Mouse (Mus musculus): ENCODE results near the gene Wasf2. TPM values are rescaled to one million over a fixed set of nuclear protein-coding genes. Genes with fewer than 3 reads are reported as not detected.

The Wasf2 gene
- total RNA-seq (2021) = 10 to 100 TPM; 21.5 to 30.3 TPM

DNA sequence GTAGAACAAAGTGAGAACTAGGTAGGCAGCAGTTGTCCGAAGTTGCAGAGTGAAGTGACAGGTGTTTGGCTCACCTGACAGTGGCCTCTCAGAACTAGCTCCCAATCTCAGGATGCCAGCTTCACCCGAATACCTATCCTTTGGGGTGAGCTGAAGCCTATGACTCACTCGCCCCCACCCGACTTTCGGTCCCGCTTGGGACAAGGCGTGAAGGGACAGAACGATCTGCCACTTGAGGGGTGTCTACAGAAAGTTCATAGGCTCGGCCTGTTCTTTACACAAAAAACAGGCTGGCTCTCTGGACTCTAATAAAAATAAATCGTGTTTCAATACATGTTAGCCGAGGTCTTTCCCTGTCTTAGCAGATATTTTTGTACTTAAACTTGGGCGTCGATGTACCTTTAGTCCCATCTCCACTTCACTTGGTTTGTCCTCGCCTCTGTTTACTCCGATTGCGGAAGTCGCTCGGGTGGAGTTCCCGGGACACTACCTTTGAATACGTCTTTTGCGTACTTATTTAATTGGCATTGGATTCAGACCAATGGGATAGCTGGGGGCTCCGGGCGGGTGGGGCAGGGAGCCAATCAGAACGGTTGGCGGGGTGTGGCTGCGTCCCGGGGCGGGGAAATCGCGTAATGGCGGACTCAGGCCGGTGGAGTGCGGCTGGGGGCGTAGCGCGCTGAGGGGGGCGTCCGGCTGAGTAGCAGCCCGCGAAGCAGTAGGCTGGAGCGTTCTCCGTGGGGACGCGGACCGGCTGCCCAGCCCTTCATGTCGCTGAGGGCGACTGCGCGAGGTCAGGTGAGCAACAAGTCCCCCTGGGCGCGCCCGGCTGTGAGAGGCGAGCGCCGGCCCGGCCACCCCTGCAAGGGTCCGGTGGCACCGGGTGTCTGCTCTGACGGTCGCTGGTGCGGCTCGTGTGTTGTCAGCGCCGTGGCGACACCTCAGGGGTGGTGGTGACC lies at the start of gene Wasf2:
Wasf2 (plus strand) TSS at position 575 of the 959 bp plus-strand sequence.
- intact Hi-C loops (cut with DNase I) = loop anchor here (5.0 kb wide), 3 partner anchors 47 to 118 kb away; partner anchors contain the start of gene Ahdc1

DNA sequence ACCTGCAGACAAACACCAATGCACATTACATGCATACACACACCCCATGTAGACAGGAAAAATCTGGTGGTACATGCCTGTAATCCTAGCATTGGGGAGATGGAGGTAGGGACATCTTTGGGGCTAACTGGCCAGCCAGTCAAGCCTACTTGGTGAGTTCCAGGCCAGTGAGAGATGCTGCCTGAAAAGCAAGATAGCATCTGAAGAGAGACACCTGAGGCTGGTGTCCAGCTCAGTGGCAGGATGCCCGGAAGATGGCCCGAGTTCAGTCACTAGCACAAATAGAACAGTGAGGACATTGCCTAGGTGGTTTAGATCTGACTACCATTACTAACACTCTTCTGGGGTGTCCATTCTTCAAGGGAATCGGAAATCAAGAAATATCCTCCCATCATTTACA lies 49.4 kb upstream of the Wasf2 start:
- intact Hi-C loops (cut with DNase I) = no loop called here
- no peak for DNase-seq (ENCODE audit: low spot score in 2 of 2)

More for the DNA sequence above, at the start of gene Wasf2:
- DNase-seq (ENCODE audit: low spot score in 2 of 2) = peak; percentile 84 to 90

DNA sequence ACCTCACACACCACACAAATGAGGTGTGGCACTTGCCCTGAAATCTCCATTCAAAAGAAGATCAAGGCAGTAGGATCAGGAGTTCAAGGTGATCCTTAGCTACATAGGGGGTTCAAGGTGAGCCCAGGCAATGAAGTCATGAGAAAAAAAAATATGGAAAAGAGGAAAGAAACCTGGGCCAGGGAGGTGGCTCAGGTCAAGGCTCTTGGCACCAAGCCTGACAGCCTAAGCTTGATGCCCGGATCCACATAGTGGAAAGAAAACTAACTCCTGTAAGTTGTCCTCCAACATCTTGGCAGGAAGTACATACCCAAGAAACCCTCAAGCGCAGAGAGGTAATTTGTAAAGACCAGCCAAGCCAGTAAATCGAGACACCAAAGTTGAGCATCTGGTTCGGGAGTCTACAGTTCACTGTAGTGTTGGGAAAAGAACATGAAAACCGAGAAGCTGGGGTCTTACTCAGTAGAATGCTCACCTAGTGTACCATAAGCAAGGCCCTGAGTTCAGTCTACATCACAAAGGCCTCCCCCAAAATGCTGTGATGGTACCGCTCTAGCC lies 48.0 kb upstream of the Wasf2 start:
- no peak for DNase-seq (ENCODE audit: low spot score in 2 of 2)
- intact Hi-C loops (cut with DNase I) = no loop called here

DNA sequence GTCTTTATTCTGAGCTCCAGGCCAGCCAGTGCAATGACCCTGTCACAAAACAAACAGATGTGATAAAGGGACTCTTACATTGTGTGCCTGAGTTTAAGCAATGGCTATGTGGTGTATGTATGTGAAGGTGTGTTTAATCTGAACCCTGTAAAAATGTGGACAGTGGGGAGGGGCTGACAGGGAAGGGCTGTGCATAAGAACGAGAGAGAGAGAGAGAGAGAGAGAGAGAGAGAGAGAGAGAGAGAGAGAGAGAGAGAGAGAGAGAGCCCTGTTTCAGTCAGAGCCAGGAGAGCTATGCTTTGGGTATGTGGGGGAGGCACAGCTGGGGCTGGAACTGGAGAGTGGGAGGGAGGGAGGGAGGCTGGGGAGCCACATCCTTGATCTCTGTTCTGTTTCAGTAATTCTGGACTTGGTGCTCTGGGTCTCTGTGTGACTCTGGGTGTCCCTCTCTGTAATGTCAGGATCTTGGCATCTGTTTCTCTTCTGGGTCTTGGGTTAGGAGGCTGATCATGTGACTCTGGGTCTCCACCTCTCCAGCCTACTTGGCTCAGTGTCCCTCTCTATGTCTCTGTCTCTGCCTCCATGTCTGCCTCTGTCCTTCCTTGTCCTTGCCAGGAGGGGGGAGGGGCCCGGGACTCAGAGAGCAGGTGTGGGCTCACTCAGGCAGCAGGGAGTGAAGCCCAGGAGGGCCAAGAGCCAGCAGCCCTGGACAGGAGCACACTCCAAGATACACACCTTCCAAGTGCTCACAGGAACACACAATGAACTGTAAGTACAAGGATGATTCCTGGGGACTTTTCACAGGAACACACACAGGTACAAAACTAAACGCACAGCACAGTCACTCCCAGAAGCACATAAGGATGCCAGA lies 46.1 kb upstream of the Wasf2 start:
- intact Hi-C loops (cut with DNase I) = no loop called here
- DNase-seq (ENCODE audit: low spot score in 2 of 2) = peak; percentile 58 to 60

DNA sequence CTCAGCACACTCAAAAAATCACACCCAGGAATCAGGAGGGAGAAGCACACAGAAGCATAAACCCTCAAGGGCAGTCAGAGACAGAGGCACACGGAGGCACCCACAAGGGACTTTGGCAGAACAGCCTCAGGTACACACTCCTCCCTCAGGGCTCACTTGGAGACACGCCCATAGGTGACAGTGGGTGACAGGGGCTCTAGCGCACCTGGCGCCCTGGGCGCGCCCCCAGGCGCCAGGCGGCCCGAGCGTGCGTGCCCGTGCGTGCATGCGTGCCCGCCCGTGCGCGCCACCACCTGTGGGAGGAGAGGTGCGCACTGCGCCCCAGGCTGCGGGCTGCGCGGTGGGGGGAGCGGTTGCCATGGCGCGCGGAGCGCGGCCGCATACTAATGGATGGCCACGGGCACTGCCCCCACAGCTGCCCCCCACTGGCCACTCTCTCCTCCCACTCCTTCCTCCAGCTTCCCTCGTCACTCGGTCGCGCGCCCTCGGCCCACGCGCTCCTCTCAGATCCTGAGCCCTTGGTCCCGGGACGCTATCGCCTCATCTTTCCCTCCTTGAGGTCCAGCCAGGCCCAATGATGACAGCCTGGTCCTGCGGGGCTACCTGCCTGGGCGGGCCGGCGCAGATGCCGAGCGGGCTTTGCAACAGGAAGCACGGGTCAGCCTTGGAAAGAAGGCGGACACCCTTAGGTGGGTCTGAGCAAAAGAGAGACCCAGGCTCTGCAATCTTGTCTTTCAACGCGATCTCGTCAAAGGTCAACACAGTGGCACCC lies 45.1 kb upstream of the Wasf2 start:
- DNase-seq (ENCODE audit: low spot score in 2 of 2) = peak; percentile 70 to 76
- intact Hi-C loops (cut with DNase I) = no loop called here

DNA sequence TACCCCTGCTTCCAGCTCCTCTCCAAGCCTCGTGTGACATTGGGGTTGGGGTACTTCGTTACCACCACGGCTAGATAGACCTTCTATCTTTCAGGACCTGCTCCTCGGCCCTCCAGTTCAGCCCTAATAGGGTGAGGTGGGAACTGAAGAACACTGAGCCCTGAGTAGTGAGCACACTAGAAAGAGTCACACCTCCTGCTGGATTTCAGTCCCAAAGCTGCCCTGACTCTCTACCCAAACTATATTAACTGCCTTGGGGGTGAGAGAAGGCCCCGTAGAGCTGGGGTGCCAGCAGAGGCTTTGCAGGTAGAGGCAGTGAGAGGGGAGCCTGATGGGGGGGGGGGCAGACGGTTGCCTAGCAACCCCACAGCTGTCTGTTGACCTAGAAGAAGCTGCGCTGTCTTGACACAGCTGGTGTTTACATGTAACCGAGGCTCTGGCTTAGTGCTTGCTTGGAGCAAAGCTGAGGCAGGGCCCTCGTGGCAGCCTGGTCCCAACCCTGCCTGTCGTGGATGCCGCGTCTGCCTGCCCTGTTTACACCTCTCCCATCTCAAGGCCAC lies 44.4 kb upstream of the Wasf2 start:
- no peak for DNase-seq (ENCODE audit: low spot score in 2 of 2)
- intact Hi-C loops (cut with DNase I) = no loop called here

DNA sequence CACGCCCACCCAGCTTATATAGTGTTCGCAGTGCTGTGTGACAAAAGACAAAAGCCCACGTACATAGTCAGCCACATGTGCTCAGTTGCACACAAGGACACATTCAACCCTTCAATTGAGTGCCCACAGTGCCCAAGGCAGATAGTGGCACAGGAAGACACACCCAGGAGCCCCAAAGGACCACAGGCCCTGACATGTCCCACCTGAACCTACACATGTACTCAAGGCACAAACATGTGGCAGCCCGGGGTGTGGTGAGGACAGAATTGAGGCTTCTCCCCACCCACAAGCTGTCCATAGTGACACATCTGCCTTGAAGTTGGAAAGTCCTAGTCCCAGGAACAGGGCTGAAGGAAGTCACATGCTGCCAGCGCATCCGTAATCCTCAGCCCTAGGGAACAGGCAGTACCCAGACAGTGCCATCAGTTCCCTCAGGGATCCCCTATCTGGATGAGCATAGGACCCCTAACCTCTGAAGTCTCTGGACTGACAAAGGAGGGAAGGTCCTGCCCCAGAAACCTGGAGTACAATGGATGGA lies 43.1 kb upstream of the Wasf2 start:
- DNase-seq (ENCODE audit: low spot score in 2 of 2) = no peak
- intact Hi-C loops (cut with DNase I) = no loop called here

DNA sequence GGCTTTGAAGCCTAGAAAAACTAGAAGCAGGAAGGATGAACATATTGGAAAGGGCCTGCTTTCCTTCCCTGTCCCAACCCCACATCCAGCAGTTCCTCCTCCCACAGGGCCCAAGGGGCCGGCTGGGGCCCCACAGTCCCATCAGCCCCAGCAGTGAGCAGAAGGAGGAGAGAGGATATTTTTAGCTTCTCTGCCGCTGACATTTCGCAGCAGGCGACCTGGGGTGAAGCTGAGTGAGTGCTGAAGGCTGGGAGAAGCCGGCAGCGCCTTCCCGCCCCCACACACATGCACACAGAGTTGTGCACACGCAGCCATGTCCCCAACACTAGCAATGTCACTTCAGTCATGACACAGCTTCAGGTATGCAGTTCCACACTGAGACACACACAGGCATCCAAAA lies 42.5 kb upstream of the Wasf2 start:
- no peak for DNase-seq (ENCODE audit: low spot score in 2 of 2)
- intact Hi-C loops (cut with DNase I) = no loop called here

DNA sequence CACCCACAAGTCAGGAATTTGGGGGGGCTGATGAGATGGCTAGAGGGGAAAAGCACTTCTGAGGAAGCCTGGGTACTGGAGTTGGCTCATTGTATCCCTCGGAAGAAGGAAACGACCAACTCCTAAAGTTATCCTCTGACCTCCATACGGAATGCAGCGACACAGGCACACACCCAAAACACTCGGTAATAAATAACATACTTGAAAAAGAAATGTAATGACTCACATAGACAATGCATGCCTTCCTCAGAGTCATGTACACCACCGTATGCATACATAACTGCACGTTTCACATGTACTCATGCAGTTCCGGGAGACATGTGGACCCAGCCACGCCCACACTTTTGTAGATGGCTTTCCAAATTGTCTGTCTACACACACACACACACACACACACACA lies 41.0 kb upstream of the Wasf2 start:
- no peak for DNase-seq (ENCODE audit: low spot score in 2 of 2)
- intact Hi-C loops (cut with DNase I) = no loop called here

DNA sequence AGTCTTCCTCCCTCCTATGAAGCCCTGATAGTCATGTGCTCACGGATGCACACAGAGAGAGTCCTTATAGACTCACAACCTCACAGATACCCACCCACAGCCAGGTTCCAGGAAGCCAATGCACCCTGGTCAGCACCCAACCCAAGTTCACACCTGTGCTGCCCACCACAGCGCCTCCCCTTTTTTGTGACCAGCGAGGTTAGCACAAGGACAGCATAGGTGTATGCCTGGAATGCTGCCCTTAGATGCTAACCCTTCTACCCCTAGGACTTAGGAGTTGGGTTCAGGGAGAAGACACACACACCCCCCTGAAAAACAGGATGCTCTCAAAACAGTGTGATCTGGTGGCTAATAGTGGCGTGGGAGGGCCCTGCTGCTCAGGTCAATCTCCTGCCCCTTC lies 40.5 kb upstream of the Wasf2 start:
- intact Hi-C loops (cut with DNase I) = no loop called here
- DNase-seq (ENCODE audit: low spot score in 2 of 2) = no peak

DNA sequence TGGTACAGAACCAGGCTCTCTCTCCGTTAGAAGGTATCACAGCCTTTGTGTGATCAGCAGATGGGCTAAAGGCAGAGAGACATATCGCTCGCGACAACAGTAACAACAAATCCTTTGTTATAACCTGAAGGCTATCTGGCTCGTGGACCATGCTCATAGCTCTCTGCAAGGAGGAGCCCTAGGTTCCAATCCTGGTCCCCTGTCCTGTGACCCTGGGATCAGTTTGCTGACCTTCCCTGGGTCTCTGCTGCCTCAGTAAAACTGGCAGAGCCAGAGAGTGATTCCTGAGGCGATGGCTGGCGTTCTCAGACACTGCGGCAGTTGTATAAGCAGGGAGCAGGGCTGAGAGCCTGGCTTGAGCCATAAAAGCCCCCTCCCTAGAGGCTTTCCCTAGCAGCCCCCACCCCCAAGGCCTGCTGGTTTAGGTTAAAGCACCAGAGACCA lies 40.0 kb upstream of the Wasf2 start:
- intact Hi-C loops (cut with DNase I) = no loop called here
- no peak for DNase-seq (ENCODE audit: low spot score in 2 of 2)

DNA sequence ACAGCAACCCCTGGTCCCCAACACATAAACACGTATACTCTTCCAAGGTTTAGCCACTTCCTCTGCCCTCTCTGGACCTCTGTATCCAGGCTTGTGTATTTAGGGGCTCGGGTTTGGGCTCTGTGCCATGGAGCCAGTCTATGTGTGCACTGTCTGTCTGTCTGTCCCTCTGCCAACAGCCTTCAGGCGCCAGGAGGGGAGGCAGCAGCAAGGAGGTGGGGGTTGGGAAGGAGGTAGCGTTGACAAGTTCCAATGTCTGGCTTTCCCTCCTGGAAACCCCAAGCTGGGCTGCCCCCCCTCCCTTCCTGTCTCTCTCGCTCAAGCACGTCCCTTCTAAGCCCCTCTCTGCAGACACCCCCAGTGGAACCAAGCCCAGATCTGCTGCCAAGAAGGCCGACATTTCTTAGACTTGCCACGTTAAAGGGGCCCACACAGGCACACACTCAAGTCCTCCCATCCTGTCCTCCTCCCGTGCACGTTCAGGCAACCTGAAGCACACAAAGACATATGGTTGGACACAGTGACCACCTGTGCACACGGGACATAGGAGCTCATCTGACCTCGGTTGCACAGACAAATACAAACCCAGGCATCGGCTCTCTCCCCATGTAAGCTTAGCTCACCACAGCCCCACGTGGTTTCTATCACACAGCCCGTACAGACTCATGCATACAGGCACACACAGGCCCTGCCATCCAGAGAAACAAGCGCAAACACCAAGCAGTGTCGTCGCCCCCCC lies 39.4 kb upstream of the Wasf2 start:
- peak in 1 of 2 experiments; percentile 37 for DNase-seq (ENCODE audit: low spot score in 2 of 2)
- intact Hi-C loops (cut with DNase I) = no loop called here

DNA sequence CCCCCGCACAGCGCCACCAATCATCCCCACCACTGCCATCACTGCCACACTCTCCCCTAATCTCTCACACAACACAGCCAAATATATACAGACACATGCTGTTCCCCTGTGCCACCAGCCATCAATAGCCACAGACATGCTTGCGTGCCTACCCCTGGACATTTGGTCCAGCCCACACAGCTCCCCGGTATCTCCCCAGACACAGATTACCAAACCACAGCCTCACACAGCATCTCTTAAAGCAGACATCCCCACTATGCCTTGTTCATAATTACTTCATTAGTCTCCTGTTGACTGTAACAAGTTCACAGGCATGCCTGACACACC lies 38.9 kb upstream of the Wasf2 start:
- no peak for DNase-seq (ENCODE audit: low spot score in 2 of 2)
- intact Hi-C loops (cut with DNase I) = no loop called here

DNA sequence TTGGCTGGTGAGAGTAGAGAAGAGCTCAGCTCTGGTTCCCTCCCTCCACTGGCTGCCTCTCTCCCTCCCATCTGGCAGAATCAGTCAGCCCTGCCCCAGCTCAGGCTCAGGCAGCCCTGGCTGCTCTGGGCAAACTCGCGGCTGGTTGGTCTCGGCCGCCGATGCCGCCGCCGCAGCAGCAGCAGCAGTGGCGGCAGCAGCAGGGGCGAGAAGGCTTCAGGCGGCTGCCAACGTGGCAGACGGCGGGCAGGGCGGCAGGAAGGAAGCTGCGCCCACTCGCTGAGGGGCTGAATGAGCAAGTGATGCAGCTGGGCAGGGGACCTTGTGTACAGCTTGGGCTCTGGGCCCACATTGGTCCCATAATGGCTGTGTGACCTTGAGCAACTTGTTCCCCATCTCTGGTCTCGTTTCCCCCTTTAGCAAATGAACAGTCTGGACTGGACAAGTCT lies 37.8 kb upstream of the Wasf2 start:
- DNase-seq (ENCODE audit: low spot score in 2 of 2) = peak; percentile 52 to 68
- intact Hi-C loops (cut with DNase I) = no loop called here

DNA sequence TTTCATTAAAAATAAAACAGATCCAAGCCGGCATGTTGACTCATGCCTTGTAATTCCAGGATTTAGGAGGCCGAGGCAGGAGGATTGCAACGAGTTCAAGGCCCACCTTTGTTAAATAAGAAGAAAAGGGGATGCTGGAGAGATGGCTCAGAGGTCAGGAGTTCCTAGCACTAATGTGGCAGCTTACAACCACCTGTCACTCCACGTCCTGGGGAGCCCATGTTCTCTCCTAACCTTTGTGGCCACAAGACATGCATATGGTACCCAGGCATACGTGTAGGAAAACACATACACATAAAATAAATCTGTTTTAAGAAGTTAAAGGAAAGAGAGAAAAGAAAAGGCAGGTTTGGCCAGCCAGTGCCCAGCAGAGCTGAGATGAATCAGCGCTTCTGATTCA lies 37.2 kb upstream of the Wasf2 start:
- no peak for DNase-seq (ENCODE audit: low spot score in 2 of 2)
- intact Hi-C loops (cut with DNase I) = no loop called here

DNA sequence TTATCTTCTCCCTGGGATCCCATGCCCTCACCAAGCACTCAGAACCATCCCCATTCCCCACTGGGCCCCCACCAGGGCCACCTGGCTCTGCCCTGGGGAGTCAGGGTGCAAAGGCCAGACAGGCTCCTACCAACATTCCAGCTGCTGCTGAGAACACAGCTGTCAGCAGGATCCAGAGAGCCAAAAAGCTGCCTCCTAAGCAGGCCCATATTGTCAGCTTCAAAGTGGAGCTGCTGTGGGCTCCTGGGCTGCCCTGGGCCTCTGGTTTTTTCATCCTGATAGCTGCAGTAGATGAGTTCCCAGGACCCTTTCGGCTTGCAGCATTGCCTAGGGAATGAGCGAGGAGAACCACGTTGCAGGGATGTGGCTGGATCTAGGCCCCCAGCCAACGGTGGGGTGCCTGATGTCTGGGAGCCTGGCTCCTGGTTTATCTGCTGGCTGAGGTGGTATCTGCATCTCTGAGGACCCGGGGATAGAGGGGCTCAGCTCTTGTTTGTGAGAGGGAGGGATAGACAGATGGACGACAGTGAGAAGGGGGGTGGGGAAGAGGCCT lies 36.7 kb upstream of the Wasf2 start:
- intact Hi-C loops (cut with DNase I) = no loop called here
- DNase-seq (ENCODE audit: low spot score in 2 of 2) = no peak

DNA sequence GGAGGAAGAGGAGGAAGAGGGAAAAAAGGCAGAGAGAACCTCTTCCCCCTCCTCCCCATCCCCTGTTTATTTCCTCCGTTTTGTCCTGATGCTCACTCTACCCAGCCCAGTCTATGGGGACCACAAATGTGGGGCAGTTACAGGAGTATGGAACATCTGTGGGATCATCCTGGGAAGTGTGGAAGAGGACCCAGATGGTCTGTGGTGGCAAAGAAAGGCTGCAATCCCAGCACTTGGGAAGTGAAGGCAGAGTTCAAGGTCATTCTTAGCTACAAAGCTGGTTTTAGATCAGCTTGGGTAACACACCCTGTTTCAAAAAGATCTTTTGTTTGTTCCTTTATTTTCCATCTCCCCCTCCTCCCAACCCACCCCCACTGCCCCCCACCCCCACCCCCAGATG lies 36.0 kb upstream of the Wasf2 start:
- intact Hi-C loops (cut with DNase I) = no loop called here
- DNase-seq (ENCODE audit: low spot score in 2 of 2) = no peak
